Mouse (Mus musculus): ENCODE data around the gene Gm5938.

Gm5938 gene

GRCm38 (mm10) chrX:78125167-78125566 lies at the start of gene Gm5938:
Gene Gm5938, plus strand, starts transcription at chrX:78125467.
- DNase-seq (ENCODE audit: low spot score) = no peak

- no peak for DNase-seq (ENCODE audit: low spot score)
Measured at GRCm38 (mm10) chrX:78091274-78091673, 34.0 kb upstream of the Gm5938 start, which contains the start of gene Obp1a. Gene Obp1a, minus strand, starts transcription at chrX:78091374.

Measured in layer of hippocampus, adult 11-12 months (tissue).